Mouse (Mus musculus) neural tube, embryonic 13.5 days (tissue): ENCODE data around the gene Upf1. TPM values are rescaled to one million over a fixed set of nuclear protein-coding genes. Genes with fewer than 3 reads are reported as not detected.

Experiments
- ATAC-seq: fragments of 200-750 bp; cut with Nextera tagmentation; 2 replicates; pipeline ENCODE4 v1.8.0; 2017; ENCODE audit warnings: low read depth, mild to moderate bottlenecking, moderate TSS enrichment, moderate library complexity
- H3K27ac ChIP-seq: fragments of 300-500 bp; sonication (generic); replicated peaks from 2 replicates; pipeline ENCODE4 v1.5.1; 2015; ENCODE audit warnings: moderate library complexity, mild to moderate bottlenecking, inconsistent platforms
- H3K27me3 ChIP-seq: fragments of 300-500 bp; sonication (generic); 2 replicates; pipeline ENCODE4 v1.6.1; 2015; ENCODE audit warnings: mild to moderate bottlenecking, inconsistent platforms
- H3K36me3 ChIP-seq: fragments of 300-500 bp; sonication (generic); 2 replicates; pipeline ENCODE4 v1.6.1; 2015; ENCODE audit warnings: mild to moderate bottlenecking, inconsistent platforms
- H3K4me1 ChIP-seq: fragments of 300-500 bp; sonication (generic); replicated peaks from 2 replicates; pipeline ENCODE4 v1.6.1; 2015; ENCODE audit warnings: inconsistent platforms
- H3K4me2 ChIP-seq: fragments of 300-500 bp; sonication (generic); 2 replicates; pipeline ENCODE4 v1.6.1; 2015; ENCODE audit warnings: inconsistent platforms, mild to moderate bottlenecking, moderate library complexity
- H3K4me3 ChIP-seq: fragments of 300-500 bp; sonication (generic); 2 replicates; pipeline ENCODE4 v1.5.1; 2015; ENCODE audit warnings: mild to moderate bottlenecking, inconsistent platforms
- H3K9ac ChIP-seq: fragments of 300-500 bp; sonication (generic); 2 replicates; pipeline ENCODE4 v1.6.1; 2015; ENCODE audit warnings: moderate library complexity, mild to moderate bottlenecking, inconsistent platforms
- H3K9me3 ChIP-seq: fragments of 300-500 bp; sonication (generic); 2 replicates; pipeline ENCODE4 v1.6.1; 2016; ENCODE audit warnings: inconsistent platforms
- WGBS: fragments of 180-500 bp; shearing (Covaris S2); methylation state at CpG from one replicate; pipeline ENCODE4 v1.1.7; 2015; 5-methylcytosine and 5-hydroxymethylcytosine counted together
- polyA plus RNA-seq: library from polyadenylated mRNA; unstranded; fragments of >200 nt; fragmentation: Nextera tagmentation; extraction: Ambion mirVana; gene quantifications from 2 replicates; pipeline ENCODE4 v1.2.1, GENCODE M21; 2015

Upf1 gene
- 16.3 and 17.3 TPM in 2 replicates for polyA plus RNA-seq

GRCm38 (mm10) chr8:70353194-70353817 is at the start of gene Upf1:
TSS of gene Upf1 (minus strand) at chr8:70353278.
- Histone ChIP-seq H3K4me1 (peaks cover 51% of the 10 kb centered on the region), H3K4me3 (peak within 1 kb of the TSS; percentile 100), H3K9me3 (no peaks in the 10 kb centered on the region), H3K27ac (peak within 1 kb of the TSS; percentile 90), H3K9ac (peak within 1 kb of the TSS; percentile 98), H3K36me3 (peaks cover 12% of the 10 kb centered on the region), H3K27me3 (no peaks in the 10 kb centered on the region), H3K4me2 (peak within 1 kb of the TSS; percentile 100)
- under 1% methylated on average over 62 of the region's 69 CpGs for WGBS
- ATAC-seq = peak; percentile 89

- no peak overlapping the region for H3K27ac ChIP-seq
- H3K9ac ChIP-seq = no peak overlapping the region
- ATAC-seq = no peak
- no peaks in the 10 kb centered on the region for H3K4me1 ChIP-seq
- no peaks in the 10 kb centered on the region for H3K9me3 ChIP-seq
- H3K4me2 ChIP-seq = no peak overlapping the region
- no peaks in the 10 kb centered on the region for H3K27me3 ChIP-seq
- peaks cover 30% of the 10 kb centered on the region for H3K36me3 ChIP-seq
- no peak overlapping the region for H3K4me3 ChIP-seq
- 90% methylated on average over 16 of the region's 16 CpGs for WGBS
These were observed 44.8 kb upstream of the Upf1 start for GRCm38 (mm10) chr8:70397611-70398563.

DNA sequence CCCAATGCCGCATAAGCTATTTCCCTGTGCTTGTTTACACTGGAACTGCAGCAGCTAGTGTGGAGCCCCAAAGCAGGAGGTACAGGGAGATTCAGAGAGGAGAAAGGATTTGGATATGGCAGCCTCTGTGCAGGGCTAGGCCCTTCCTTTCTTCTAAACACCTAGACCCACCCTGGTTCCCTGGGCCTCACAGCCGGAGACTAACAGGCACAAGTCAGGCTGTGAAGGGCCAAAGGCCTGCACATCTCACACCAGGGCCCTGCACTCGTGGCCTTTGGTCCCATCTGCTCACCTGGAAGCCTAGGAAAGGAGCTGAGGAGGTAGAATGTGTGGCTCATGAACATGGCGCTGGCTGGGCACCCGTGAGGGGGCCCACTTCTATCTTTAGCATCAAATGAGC is 43.1 kb upstream of the Upf1 start:
- Histone ChIP-seq H3K27ac (no peak overlapping the region), H3K4me3 (no peak overlapping the region), H3K36me3 (peaks cover 35% of the 10 kb centered on the region), H3K4me2 (no peak overlapping the region), H3K27me3 (no peaks in the 10 kb centered on the region), H3K4me1 (no peaks in the 10 kb centered on the region), H3K9ac (no peak overlapping the region), H3K9me3 (no peaks in the 10 kb centered on the region)
- no peak for ATAC-seq
- WGBS = 74% methylated on average over 5 of the region's 5 CpGs

DNA sequence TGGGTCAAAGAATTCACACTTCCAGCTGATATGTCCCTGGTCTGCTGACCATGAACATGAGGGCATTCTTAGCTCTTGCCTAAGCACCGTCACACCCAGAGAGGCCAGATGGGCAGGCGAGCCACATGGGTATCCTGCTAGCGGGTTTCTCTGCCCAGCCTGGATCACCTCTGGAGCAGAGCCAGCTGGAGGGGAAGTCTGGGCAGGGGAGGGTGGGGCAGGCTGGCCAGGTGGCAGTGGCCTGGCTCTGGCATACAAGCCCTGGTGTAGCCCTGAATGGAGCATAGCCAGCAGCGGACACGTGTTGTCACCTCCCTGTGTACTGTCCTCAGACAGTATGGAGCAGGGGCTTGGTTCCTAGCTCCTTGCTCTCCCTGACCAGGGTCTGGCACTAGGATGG is 42.6 kb upstream of the Upf1 start:
- Histone ChIP-seq H3K4me3 (no peak overlapping the region), H3K9ac (no peak overlapping the region), H3K9me3 (no peaks in the 10 kb centered on the region), H3K27me3 (no peaks in the 10 kb centered on the region), H3K4me1 (no peaks in the 10 kb centered on the region), H3K4me2 (no peak overlapping the region), H3K27ac (no peak overlapping the region), H3K36me3 (peaks cover 38% of the 10 kb centered on the region)
- 70% methylated on average over 5 of the region's 5 CpGs for WGBS
- ATAC-seq = no peak

DNA sequence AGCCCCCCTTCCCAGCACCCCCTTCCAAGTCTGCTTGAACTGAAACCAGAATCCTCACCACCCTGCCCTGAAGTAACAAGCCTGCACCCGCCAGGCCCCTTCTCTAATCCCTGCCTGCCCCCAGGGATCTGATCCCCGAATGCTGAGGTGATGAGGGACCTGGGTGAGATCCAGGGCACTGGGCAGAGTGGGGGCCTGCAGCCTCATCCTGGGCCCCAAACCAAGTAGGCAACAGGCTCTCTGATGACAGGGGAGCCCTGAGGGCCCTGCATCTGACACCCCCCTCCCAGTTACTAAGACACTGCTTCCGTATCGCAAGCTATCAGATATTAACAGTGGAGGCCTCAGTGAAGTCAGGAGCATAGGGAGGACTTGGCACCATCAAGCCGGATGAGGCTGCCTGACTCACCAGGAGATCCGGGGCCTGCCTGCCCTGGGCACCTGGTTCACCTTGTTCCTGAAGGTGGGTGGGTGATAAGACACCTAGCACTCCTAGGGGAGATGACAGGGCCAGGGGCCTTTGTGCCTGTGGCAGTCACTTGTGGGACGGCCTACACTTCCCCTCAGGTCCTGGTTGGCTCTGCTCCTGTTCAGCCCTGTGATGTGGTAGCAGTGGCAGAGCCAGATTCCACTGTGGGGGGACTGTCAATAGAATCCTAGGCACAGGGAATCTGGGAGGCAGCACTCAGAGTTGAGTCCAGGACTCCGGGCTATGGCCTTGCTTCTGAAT is 41.4 kb upstream of the Upf1 start:
- Histone ChIP-seq H3K4me2 (no peak overlapping the region), H3K4me3 (no peak overlapping the region), H3K27ac (no peak overlapping the region), H3K4me1 (no peaks in the 10 kb centered on the region), H3K9ac (no peak overlapping the region), H3K27me3 (no peaks in the 10 kb centered on the region), H3K36me3 (peaks cover 38% of the 10 kb centered on the region), H3K9me3 (no peaks in the 10 kb centered on the region)
- WGBS = 86% methylated on average over 8 of the region's 8 CpGs
- ATAC-seq = no peak

- Histone ChIP-seq H3K4me1 (no peaks in the 10 kb centered on the region), H3K4me2 (no peak overlapping the region), H3K36me3 (peaks cover 50% of the 10 kb centered on the region), H3K4me3 (no peak overlapping the region), H3K27ac (no peak overlapping the region), H3K9me3 (no peaks in the 10 kb centered on the region), H3K9ac (no peak overlapping the region), H3K27me3 (no peaks in the 10 kb centered on the region)
- WGBS = 80% methylated on average over 5 of the region's 5 CpGs
- no peak for ATAC-seq
These were observed 40.0 kb upstream of the Upf1 start for GRCm38 (mm10) chr8:70393087-70393486.

- H3K9me3 ChIP-seq = no peaks in the 10 kb centered on the region
- WGBS = 91% methylated on average over 2 of the region's 2 CpGs
- H3K4me2 ChIP-seq = no peak overlapping the region
- no peak overlapping the region for H3K9ac ChIP-seq
- no peaks in the 10 kb centered on the region for H3K27me3 ChIP-seq
- H3K4me1 ChIP-seq = no peaks in the 10 kb centered on the region
- H3K4me3 ChIP-seq = no peak overlapping the region
- H3K27ac ChIP-seq = no peak overlapping the region
- no peak for ATAC-seq
- H3K36me3 ChIP-seq = peaks cover 74% of the 10 kb centered on the region
These were observed 36.6 kb upstream of the Upf1 start for GRCm38 (mm10) chr8:70389678-70390077.

DNA sequence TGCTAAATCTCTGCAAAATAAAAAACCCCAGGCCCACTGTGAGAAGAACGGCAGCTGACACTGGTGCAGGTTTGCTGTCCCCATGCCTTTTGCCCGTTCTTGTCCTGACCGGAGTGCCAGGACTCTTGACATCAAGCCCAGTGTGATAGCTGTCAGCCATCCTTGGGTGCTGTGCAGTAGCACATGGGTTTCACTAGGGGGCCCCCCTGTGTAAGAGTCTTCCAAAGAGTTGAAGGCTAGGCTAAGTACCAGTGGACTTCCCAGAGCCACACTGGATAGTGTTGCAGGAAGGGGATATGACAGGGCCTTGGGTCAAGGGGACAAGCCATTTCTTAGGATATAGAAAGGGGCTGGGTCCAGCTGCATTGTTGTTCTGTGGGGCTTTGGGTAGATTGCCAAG is 30.2 kb upstream of the Upf1 start:
- 0 out of 2 replicates have a peak, but pooled peaks have one; percentile 16 for ATAC-seq
- Histone ChIP-seq H3K4me1 (no peaks in the 10 kb centered on the region), H3K9ac (no peak overlapping the region)

DNA sequence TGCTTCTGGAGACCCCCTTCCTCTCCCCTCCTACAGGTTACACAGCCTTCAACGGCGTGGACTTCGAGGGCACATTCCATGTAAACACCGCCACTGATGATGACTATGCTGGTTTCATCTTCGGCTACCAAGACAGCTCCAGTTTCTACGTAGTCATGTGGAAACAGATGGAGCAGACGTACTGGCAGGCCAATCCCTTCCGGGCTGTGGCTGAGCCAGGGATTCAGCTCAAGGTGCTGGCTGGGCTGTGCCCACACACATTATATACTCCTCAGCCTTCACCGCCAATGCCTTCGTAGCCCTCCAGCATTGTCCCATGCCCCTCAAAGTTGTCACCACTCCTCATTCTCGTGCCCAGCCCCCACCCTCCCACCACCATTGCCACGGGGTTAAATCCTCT is 27.0 kb upstream of the Upf1 start:
- no peak overlapping the region for H3K4me2 ChIP-seq
- WGBS = 86% methylated on average over 12 of the region's 12 CpGs
- peaks cover 10% of the 10 kb centered on the region; the same call in 1 of the 2 replicates for H3K4me1 ChIP-seq
- ATAC-seq = no peak
- no peak overlapping the region for H3K9ac ChIP-seq
- peaks cover 14% of the 10 kb centered on the region for H3K36me3 ChIP-seq
- no peaks in the 10 kb centered on the region for H3K9me3 ChIP-seq
- H3K27me3 ChIP-seq = peaks cover 64% of the 10 kb centered on the region
- H3K27ac ChIP-seq = no peak overlapping the region
- no peak overlapping the region for H3K4me3 ChIP-seq

More for the DNA sequence above, 30.2 kb upstream of the Upf1 start:
- WGBS = 69% methylated on average over 3 of the region's 3 CpGs
- H3K27me3 ChIP-seq = peaks cover 32% of the 10 kb centered on the region
- peaks cover 46% of the 10 kb centered on the region for H3K36me3 ChIP-seq
- H3K9me3 ChIP-seq = no peaks in the 10 kb centered on the region
- H3K4me2 ChIP-seq = no peak overlapping the region
- H3K4me3 ChIP-seq = no peak overlapping the region
- H3K27ac ChIP-seq = no peak overlapping the region

DNA sequence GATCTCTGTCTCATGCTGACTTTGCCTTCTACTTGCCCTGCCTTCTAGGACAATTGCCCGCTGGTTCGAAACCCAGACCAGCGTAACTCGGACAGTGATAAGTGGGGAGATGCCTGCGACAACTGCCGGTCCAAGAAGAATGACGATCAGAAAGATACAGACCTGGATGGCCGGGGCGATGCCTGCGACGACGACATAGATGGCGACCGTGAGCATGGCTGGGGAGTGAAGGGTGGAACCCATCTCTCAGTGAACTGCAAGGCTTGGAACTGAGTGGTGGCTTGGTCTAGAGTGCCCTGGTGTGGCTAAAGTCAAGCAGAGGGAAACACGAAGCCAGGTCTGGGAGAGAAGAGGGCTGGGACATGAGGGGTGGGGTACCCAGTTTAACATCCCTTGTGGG is 24.0 kb upstream of the Upf1 start:
- H3K27me3 ChIP-seq = peaks cover 93% of the 10 kb centered on the region
- WGBS = 19% methylated on average over 15 of the region's 15 CpGs
- 0 out of 2 replicates have a peak, but pooled peaks cover 2% of the 10 kb centered on the region for H3K9me3 ChIP-seq

GRCm38 (mm10) chr8:70376275-70376741 is 23.2 kb upstream of the Upf1 start:
- WGBS = 7% methylated on average over 37 of the region's 37 CpGs
- Histone ChIP-seq H3K9ac (no peak overlapping the region), H3K4me1 (peaks cover 29% of the 10 kb centered on the region), H3K27ac (no peak overlapping the region), H3K4me3 (peak overlapping the region; percentile 17), H3K27me3 (peaks cover 93% of the 10 kb centered on the region), H3K36me3 (no peaks in the 10 kb centered on the region), H3K9me3 (0 out of 2 replicates have a peak, but pooled peaks cover 2% of the 10 kb centered on the region), H3K4me2 (0 out of 2 replicates have a peak overlapping the region, but pooled peaks have one; percentile 14)
- ATAC-seq = no peak

More for the DNA sequence above, 24.0 kb upstream of the Upf1 start:
- no peak overlapping the region for H3K4me2 ChIP-seq
- no peaks in the 10 kb centered on the region for H3K36me3 ChIP-seq
- no peak overlapping the region for H3K9ac ChIP-seq
- no peak for ATAC-seq
- peaks cover 29% of the 10 kb centered on the region for H3K4me1 ChIP-seq
- H3K4me3 ChIP-seq = no peak overlapping the region
- no peak overlapping the region for H3K27ac ChIP-seq
